Mouse (Mus musculus): Measurements from ENCODE around the gene Tha1. TPM values are rescaled to one million over a fixed set of nuclear protein-coding genes. Genes with fewer than 3 reads are reported as not detected.

Gene Tha1
- total RNA-seq, 2 experiments from 2014 or later: 4.7 to 5.4 TPM

DNA sequence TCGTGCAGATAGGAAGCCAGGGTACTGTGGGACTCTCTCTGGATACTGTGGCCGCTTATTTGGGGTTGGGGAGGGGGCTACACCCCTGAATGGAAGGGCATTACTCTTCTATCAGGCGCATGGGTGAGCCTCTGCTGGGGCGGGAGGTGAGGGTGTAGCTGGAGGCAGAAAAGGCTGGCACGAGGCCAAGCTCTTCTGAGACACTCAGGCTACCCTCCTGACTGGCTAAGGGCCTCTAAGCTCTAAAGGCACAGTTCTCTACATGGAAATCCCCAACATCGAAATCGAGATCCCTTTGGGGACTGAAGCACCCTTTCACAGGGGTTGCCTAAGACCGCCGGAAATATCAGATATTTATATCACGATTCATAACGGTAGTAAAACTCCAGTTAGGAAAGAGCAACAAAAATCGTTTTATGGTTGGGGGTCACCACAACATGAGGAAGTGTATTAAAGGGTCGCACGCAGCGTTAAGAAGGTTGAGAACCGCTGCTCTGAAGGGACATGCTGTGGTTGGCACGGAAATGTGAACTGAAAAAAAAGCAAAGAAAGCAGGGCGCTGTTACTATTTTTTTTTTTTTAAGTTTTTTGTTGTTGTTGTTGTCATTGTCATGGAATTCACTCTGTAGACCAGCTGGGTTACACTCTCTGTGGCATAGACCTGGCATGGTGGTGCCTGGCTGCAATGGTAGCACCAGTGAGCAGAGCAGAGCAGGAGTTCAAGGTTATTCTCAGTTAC is 45.0 kb downstream of the Tha1 start:
- Histone ChIP-seq H3K27ac (no peak overlapping the region; the same call in 1 of the 2 replicates), H3K4me3 (no peak overlapping the region)
- intact Hi-C loops (cut with DNase I): loop anchor here (5.0 kb wide), 1 partner anchor 591 kb away; no protein-coding TSS in a partner anchor
- TF ChIP-seq CTCF (IDR thresholded peaks at IDR 0.05): no peak
- DNase-seq (ENCODE audit: extremely low spot score in 1 of 2, low spot score in 2 of 2): no peak

DNA sequence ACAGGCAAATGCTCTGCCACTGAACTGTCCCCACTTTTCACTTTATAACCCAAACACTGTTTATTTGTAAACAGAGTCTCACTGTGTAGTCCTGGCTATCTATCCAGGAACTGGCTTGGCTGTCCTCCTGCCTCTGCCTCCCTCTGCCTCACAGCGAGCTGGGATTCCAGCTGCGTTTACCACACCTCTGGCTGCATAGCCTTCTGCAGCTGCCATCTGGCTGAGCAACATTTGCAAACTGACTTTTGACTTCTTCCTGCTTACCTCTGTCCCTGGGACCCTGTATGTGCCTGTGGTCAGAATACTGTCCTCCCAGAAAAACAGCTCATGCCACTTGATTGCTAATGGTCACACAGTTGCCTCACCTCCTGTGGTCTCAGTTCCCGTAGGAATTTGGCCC is 45.9 kb downstream of the Tha1 start:
- DNase-seq (ENCODE audit: extremely low spot score in 1 of 2, low spot score in 2 of 2): no peak
- no peak overlapping the region for H3K27ac ChIP-seq
- no peak for TF ChIP-seq CTCF (IDR thresholded peaks at IDR 0.05)
- no peak overlapping the region for H3K4me3 ChIP-seq
- intact Hi-C loops (cut with DNase I): loop anchor here (5.0 kb wide), 1 partner anchor 590 kb away; no protein-coding TSS in a partner anchor

DNA sequence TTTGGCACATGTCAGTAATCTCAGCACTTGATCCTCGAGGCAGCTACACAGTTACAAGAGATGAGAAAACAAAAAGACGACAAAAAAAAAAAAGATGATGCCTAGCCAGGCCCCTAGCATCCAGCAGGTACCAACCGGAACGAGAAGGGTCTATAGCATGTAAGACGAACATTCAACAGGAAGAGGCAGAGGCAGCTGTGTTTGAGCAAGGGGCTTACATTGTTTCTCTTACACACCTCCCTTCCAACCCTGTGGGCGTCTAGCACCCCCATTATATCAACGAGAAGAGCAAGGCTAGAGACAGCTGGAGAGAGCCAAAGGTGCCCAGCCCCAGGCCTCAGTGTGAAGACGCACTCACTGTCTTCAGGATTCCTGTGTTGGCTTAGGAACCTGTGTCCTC is 46.4 kb downstream of the Tha1 start:
- H3K27ac ChIP-seq: no peak overlapping the region
- TF ChIP-seq CTCF (IDR thresholded peaks at IDR 0.05): no peak
- DNase-seq (ENCODE audit: extremely low spot score in 1 of 2, low spot score in 2 of 2): no peak
- intact Hi-C loops (cut with DNase I): loop anchor here (5.0 kb wide), 1 partner anchor 590 kb away; no protein-coding TSS in a partner anchor
- H3K4me3 ChIP-seq: no peak overlapping the region

DNA sequence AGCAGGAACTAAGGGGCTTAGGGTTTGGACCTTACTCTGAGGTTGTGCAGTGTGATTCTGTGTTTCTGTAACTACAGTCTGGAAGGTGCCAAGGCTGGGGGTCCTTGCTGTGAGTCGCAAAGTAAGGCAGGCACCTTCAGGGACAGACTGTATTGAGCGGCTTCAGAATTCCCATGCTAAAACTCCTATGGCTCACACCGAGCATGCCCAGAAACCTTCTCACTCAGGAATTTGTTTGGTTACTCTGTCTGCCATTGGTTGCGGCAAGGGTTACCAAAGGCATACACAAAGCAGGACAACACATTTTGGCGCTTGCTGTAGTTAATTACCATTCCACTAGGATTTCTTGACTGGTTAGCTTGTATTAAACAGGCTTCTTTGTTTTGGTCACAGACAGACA is 47.1 kb downstream of the Tha1 start:
- intact Hi-C loops (cut with DNase I): loop anchor here (5.0 kb wide), 1 partner anchor 589 kb away; no protein-coding TSS in a partner anchor
- no peak for DNase-seq (ENCODE audit: extremely low spot score in 1 of 2, low spot score in 2 of 2)
- no peak for TF ChIP-seq CTCF (IDR thresholded peaks at IDR 0.05)
- H3K27ac ChIP-seq: no peak overlapping the region
- H3K4me3 ChIP-seq: peak overlapping the region; percentile 27

DNA sequence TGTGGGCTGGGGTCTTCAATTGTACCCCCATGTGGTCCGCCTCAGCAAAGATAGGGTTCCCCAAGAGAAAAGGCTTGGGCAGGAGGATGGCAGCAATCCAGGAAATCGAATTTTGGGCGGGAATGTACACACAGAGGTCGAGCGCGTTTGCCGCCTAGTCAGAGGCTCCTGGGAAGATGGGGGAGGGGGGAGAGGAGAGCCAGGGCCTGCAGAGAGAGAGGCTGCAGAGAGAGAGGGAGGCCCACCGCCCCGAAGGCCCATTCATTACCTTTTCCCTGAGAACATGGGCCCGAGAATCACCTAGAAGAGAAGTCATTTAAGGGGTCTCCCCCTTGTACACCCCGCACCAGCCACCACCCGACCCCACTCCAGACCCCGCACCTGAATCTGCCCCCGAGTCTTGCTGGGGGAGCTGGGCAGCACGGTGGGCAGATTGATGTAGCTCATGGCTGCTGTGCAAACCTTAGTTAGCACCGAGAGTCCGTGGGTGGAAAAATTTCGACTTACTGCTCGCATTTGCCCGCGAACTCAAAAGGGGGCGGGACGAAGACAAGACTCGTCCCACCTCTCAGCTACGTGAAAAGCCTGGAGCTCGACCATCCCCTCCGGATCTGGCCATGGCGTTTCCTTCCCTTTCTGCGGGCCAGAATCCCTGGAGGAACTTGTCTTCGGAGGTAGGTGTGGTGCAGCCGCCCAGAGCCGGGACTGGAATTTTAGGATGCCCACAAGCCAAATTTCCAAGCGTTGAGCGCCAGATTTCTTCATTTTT is 47.8 kb downstream of the Tha1 start, which contains the start of the genes Afmid and Tk1:
Gene Afmid (plus strand): TSS at position 592 of the 769 bp plus-strand sequence.
Gene Tk1 (minus strand): TSS at position 760 of the 769 bp plus-strand sequence.
- DNase-seq (ENCODE audit: extremely low spot score in 1 of 2, low spot score in 2 of 2): peak; percentile 35 to 38
- no peak within 1 kb of the TSS for H3K27ac ChIP-seq

DNA sequence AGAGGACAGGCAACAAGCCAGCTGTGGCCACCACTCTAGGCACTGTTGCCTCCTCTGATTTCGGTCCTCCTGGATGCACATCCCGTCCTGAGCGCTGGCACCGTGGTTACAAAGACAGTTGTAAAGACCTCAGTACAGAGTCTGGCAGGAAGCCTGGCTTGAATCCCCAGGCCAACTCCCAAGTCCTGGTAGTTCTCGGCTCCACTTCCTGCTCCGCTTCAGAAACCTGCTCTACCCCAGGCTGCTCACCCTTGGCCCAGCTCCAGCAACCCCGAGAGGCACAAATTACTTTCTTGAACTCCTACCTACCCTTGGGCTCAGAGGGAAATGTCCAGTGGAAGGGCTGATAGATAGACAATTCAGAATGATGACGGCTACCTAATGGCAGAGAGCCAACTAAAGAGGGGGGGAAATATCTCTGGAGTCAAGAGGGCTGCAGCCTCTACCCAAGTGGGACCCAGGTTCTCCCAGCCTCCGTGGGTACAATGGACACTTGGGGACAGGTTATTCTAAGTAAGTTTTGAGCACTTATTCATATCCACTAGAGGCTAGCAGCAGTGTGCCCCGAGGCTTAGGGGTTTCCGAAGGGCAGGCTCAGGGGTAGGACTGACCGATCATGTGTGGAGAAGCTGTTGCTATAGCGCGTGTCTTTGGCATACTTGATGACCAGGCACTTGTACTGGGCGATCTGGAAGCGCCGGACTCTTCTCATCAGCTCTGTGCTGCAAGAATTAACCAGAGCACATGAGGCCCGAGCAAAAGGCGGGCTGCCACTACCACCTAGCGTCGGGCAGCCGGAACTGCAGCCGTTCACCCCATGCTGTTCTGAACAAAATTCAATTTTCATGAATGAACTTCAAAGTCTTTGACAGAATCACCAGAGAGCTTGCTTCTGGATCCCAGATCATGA is 49.0 kb downstream of the Tha1 start:
- DNase-seq (ENCODE audit: extremely low spot score in 1 of 2, low spot score in 2 of 2): peak; percentile 79
- Histone ChIP-seq H3K4me3 (no peak overlapping the region), H3K27ac (no peak overlapping the region)
- TF ChIP-seq CTCF (IDR thresholded peaks at IDR 0.05): peak; percentile 93
- intact Hi-C loops (cut with DNase I): loop anchor here (1.0 to 2.0 kb wide), 4 partner anchors 34 to 458 kb away; no protein-coding TSS in a partner anchor

More for the DNA sequence above, 47.8 kb downstream of the Tha1 start, which contains the start of the genes Afmid and Tk1:
- peak within 1 kb of the TSS; percentile 27 for H3K4me3 ChIP-seq
- TF ChIP-seq CTCF (IDR thresholded peaks at IDR 0.05): no peak
- intact Hi-C loops (cut with DNase I): loop anchor here (2.0 to 5.0 kb wide), 2 partner anchors 441 to 588 kb away; no protein-coding TSS in a partner anchor

DNA sequence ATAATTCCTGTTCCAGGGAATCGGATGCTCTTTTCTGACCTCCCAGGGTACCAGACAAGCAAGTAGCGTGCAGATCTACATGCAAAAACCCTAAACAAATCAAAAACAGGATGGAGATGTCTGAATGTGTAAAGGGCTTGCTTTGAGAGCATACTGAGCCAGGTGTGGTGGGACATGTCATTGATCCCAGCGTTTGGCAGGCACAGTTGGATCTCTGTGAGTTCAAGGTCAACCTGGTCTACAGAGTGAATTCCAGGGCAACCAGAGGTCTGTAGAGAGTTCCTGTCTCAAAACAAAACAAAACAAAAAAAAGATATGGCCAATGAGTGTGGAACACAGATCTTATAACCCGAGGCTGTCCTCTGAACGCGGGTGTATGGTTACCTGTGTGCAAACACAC is 49.9 kb downstream of the Tha1 start:
- TF ChIP-seq CTCF (IDR thresholded peaks at IDR 0.05): no peak
- intact Hi-C loops (cut with DNase I): no loop called here
- DNase-seq (ENCODE audit: extremely low spot score in 1 of 2, low spot score in 2 of 2): no peak
- Histone ChIP-seq H3K27ac (no peak overlapping the region), H3K4me3 (no peak overlapping the region)

DNA sequence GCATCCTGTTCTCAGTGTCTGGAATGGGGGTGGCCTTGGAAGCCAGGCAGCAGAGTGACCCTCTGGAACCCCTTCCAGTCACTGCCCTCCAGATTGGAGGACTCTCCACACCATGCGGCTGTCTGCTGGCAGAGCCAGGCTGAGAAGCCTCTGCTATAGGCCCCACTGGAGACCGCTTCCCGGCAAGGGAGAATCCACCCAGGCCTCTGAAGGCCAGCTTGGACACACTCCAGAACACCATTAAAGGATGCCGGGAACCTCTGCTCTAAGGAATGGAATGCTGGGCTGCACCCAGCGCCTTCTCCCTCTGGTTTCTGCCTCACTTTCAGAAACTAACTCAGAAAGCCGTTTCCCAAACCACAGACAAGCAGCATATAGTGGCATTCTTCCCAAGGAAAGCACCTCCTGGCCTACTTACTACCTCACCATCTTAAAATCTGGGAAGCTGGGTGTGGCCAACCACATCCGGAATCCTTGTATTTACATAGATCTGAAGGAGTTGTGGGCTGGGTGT is 50.5 kb downstream of the Tha1 start:
- no peak overlapping the region for H3K4me3 ChIP-seq
- intact Hi-C loops (cut with DNase I): no loop called here
- no peak for TF ChIP-seq CTCF (IDR thresholded peaks at IDR 0.05)

DNA sequence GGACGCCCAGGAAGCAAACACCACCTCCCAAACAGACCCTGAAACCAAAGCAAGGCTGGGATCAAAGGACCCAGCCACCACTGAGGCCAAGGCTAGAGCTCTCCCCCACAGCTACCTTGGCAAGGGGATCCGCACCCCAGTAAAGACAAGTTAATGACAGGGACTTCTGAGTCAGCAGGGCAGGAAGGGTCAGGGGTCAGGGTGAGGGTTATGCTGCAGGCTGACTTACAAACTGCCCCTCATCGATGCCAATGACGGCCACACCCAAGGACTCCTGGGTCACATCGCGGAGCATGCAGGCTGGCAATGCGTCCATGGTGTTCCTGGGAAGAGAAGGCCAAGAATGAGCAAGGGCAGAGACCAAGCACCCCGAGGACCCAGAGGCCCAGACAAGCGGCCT is 51.4 kb downstream of the Tha1 start:
- H3K4me3 ChIP-seq: no peak overlapping the region
- H3K27ac ChIP-seq: no peak overlapping the region
- no peak for TF ChIP-seq CTCF (IDR thresholded peaks at IDR 0.05)
- intact Hi-C loops (cut with DNase I): no loop called here
- DNase-seq (ENCODE audit: extremely low spot score in 1 of 2, low spot score in 2 of 2): no peak

More for the DNA sequence above, 50.5 kb downstream of the Tha1 start:
- no peak overlapping the region for H3K27ac ChIP-seq
- DNase-seq (ENCODE audit: extremely low spot score in 1 of 2, low spot score in 2 of 2): no peak

DNA sequence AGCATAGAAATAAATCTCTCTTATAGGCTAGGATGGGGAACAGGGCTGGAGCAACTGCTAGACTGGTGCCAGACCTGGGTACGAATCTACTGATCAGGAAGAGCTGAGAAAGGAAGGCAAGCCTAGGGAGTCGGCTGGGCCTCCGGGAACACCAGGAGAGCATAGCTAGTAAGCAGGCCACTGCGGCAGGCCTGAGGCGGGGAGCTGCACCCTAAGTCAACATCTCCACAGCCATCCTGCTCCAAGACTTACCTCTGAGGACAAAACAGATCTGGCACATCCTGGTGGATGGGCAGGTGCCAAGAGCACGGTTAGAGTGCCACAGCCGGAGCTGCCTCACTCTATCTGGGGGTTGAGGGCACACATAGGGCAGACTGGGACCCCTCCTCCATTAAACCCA is 53.1 kb downstream of the Tha1 start:
- DNase-seq (ENCODE audit: extremely low spot score in 1 of 2, low spot score in 2 of 2): no peak
- intact Hi-C loops (cut with DNase I): no loop called here
- no peak overlapping the region for H3K4me3 ChIP-seq
- no peak for TF ChIP-seq CTCF (IDR thresholded peaks at IDR 0.05)
- H3K27ac ChIP-seq: no peak overlapping the region

DNA sequence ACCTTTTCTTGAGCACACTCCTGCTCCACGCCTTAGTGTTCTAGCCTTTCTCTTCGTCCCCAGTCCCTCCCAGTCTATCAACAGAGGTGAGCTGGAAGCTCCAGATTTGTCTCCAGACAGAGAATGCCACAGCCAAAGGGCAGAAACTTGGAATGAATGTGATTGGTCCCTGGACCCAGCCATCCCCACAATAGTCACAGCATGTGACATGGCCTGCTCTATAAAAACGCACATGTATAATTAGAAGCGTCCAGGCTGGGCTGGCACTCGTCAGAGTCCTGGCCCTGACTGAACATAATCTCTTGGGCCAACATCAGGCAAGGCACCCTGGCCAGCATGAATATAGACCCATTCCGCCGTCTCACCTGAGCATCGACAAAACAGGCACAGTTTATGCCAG is 54.2 kb downstream of the Tha1 start:
- Histone ChIP-seq H3K27ac (no peak overlapping the region), H3K4me3 (no peak overlapping the region)
- intact Hi-C loops (cut with DNase I): no loop called here
- DNase-seq (ENCODE audit: extremely low spot score in 1 of 2, low spot score in 2 of 2): no peak
- no peak for TF ChIP-seq CTCF (IDR thresholded peaks at IDR 0.05)

Other genes starting within 250 kb of the Tha1 start
- gene Tnrc6c, start 219.2 kb downstream of the Tha1 start, total RNA-seq (2021): 10 to 100 TPM; 58.5 to 62.9 TPM
- gene Tmc8, start 91.4 kb downstream of the Tha1 start, total RNA-seq (2021): 1 to 10 TPM in 1 of 2 experiments, under 1 TPM in 1; 0.88 to 1.3 TPM
- gene Tmc6, start 91.3 kb downstream of the Tha1 start, total RNA-seq (2021): 1 to 10 TPM; 7.8 to 9.3 TPM
- not detected for gene 6030468B19Rik, start 75.8 kb downstream of the Tha1 start, total RNA-seq (2021)
- 1 to 10 TPM; 2.3 to 4.6 TPM for gene Gm20708, start 63.8 kb downstream of the Tha1 start, total RNA-seq (2021)
- 10 to 100 TPM in 1 of 2 experiments, 1 to 10 TPM in 1; 8.7 to 11.1 TPM for gene Syngr2, start 63.8 kb downstream of the Tha1 start, total RNA-seq (2021)
- gene Afmid, start 47.6 kb downstream of the Tha1 start, total RNA-seq (2021): 1 to 10 TPM; 5.2 to 8.5 TPM
- 1 to 10 TPM in 1 of 2 experiments, under 1 TPM in 1; 0.81 to 1.0 TPM for gene Tk1, start 47.4 kb downstream of the Tha1 start, total RNA-seq (2021)
- 1 to 10 TPM in 1 of 2 experiments, under 1 TPM in 1; 0.95 to 1.3 TPM for gene Birc5, start 24.2 kb downstream of the Tha1 start, total RNA-seq (2021)
- gene Tmem235, start 12.7 kb downstream of the Tha1 start, total RNA-seq (2021): under 1 TPM in 1 of 2 experiments, not detected in 1; 0.19 TPM
- 1 to 10 TPM; 4.4 to 6.1 TPM for gene Socs3, start 96.6 kb upstream of the Tha1 start, total RNA-seq (2021)
- 10 to 100 TPM; 83.3 to 85.5 TPM for gene Pgs1, start 112.8 kb upstream of the Tha1 start, total RNA-seq (2021)

All from left cerebral cortex, adult 2 months (tissue).